Mouse (Mus musculus) heart, postnatal 0 days (tissue): ENCODE measurements around the gene Traf4.

Source experiments
- CTCF ChIP-seq: IDR thresholded peaks from 2 replicates; pipeline ENCODE4 v1.5.1; 2016; ENCODE audit warnings: antibody characterized with exemption, control low read depth, low read depth
- EP300 ChIP-seq: IDR thresholded peaks from 2 replicates; pipeline ENCODE4 v1.6.1; 2016; ENCODE audit warnings: antibody characterized with exemption, low read depth

DNA sequence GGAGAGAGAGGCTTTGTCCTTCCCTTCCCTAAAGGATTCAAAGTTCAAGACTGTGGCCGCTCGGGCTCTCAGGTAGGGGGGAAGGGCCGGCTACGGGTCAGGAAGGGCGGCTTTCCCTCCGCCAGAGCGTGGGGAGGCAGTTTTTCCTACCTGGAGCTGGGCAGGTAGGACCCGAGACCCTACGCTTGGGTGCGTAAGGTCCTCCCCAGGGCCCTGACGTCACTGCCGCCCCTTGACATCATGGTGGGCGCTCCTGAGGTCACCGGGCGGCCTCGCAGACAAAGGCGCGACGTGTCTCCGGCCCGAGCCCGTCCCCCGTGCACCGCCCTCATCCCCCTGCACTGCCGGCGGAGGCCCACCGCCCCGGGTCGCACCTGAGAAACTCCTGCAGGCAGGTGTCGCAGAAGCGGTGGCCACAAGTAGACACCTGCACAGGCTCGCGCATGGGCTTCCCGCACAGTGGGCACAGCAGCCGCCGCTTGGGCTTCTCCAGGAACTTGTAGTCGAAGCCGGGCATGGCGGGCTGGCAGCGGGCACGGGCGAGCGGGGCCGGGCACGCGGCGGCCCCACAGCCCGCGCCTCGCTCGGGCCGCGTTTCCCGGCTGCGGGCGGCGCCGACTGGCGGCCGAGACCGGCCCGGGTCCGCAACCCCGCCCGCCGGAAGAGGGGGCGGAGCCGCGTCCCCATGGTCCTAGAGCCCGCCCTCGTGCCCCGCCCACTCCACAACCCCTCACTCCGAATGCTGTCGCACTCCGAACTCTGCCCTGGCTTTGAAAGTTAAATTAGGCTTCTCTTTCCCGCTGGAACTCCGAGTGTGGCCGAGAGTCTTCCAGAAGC lies at the start of gene Traf4:
- no peak for TF ChIP-seq EP300
- TF ChIP-seq CTCF: 0 out of 2 replicates have a peak, but pooled peaks have one; percentile 6
